Comparison of ENCODE assay signal across 23 mouse cellular contexts in the genomic region with DNA sequence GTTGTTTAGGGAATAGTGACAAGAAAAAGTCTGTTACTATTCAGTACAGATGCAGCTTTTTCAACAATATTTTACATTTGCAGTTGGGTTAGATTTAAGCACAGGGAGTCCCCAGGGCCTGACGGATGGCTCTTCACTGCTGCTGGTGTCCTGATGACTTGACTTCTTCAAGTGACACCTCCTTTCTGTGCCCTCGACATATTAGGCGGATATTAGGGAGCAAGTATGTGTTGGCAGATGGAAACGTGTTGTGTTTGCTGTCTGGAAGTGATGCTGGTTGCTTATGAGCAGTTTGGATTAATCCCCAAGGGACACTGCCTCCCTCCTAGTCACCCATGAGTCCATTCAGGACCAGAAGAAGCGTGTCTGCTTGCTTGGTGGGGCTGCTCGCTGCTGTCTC.
"Had no signal": no experiment of that assay in that cellular context is flagged by ENCODE, and none has a peak within 500 bp of the region (broad histone marks: within the 10 kb centered on the region; RNA-seq: fewer than 3 reads in every experiment).

No protein-coding gene starts in this region.

- ATAC-seq: forebrain, embryonic 16.5 days; hindbrain, embryonic 16.5 days; inflammation-experienced regulatory T-cells, adult 6 months; intestine, embryonic 15.5 days; intestine, postnatal 0 days had no signal

- H3K4me2 ChIP-seq: heart, embryonic 11.5 days; hindbrain, embryonic 12.5 days; hindbrain, embryonic 14.5 days; intestine, embryonic 15.5 days; limb, embryonic 13.5 days had no signal

- H3K27me3 ChIP-seq: hindbrain, embryonic 12.5 days; intestine, embryonic 15.5 days; limb, embryonic 13.5 days had no signal

- H3K27ac ChIP-seq: gastrocnemius, adult 2 months; heart, adult 2 months; hindbrain, embryonic 10.5 days; hindbrain, embryonic 12.5 days; hindbrain, embryonic 14.5 days; intestine, embryonic 15.5 days; layer of hippocampus, adult 2 months; limb, embryonic 13.5 days had no signal

- DNase-seq: gastrocnemius, adult 2 months; gastrocnemius, postnatal 10 days; gastrocnemius, postnatal 25 days; heart, adult 2 months; heart, postnatal 10 days; heart, postnatal 4 days; kidney, adult 18-20 months; kidney, adult 8-10 months; kidney, postnatal 10 days; kidney, postnatal 4 days; layer of hippocampus, postnatal 36 days; left cerebral cortex, postnatal 4 days had no signal

- H3K4me3 ChIP-seq: gastrocnemius, adult 2 months; heart, adult 2 months; hindbrain, embryonic 10.5 days; hindbrain, embryonic 12.5 days; intestine, embryonic 15.5 days; layer of hippocampus, adult 2 months; limb, embryonic 13.5 days had no signal

- H3K4me1 ChIP-seq: hindbrain, embryonic 10.5 days; hindbrain, embryonic 12.5 days; intestine, embryonic 15.5 days; limb, embryonic 13.5 days had no signal

- H3K9ac ChIP-seq: hindbrain, embryonic 12.5 days; hindbrain, embryonic 14.5 days; intestine, embryonic 15.5 days; limb, embryonic 13.5 days had no signal

- H3K9me3 ChIP-seq: hindbrain, embryonic 10.5 days; hindbrain, embryonic 12.5 days; intestine, embryonic 15.5 days; limb, embryonic 13.5 days had no signal
